Mouse (Mus musculus) ovary, postnatal 10 days (tissue): ENCODE measurements around the gene Tsr2.

Experiments used
- DNase-seq: peaks from one replicate; pipeline ENCODE4 v3.0.0; 2022; ENCODE audit warnings: low spot score

Tsr2 gene

DNA sequence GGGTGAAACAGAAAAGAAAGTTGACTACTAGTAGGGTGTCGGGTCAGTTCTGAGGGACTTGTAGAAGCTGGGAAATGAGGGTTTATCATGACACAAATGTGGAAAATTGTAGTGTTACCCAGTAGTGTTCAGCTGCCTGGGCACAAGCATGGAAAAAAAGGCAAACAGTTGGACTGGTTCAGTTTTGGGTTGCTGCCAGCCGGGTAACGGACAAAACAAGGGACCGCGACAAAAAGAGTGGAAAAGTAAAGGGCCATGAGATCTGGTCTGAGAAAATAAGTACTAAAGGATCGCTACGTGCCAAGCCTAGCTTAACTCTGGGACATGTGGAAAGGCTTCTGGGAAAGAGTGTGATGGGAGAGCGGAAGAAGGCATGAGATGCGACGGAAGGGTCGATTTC is 50.0 kb downstream of the Tsr2 start:
- DNase-seq, result no peak

DNA sequence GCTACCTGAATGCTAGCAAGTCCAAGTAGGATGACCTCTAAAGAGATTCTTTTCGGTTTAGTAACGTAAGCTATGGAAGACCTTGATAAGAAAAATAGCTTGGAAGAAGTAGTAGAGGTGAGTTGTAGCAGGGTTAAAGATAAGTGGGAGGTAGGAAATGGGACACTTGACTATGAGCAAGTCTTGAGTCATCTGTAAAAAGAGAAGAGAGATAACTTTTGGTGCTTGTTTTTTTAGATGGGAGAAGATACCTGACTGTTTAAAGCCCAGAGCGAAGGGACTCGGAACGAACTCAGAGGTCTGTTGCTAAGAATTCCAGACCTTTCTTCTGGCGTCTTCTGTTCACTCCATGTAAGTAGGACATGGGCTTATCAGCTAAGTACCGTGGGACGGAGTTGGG is 50.5 kb downstream of the Tsr2 start, which contains the start of gene Fgd1:
TSS of gene Fgd1 (plus strand) at position 301 of the 400 bp plus-strand sequence.
- no peak for DNase-seq

DNA sequence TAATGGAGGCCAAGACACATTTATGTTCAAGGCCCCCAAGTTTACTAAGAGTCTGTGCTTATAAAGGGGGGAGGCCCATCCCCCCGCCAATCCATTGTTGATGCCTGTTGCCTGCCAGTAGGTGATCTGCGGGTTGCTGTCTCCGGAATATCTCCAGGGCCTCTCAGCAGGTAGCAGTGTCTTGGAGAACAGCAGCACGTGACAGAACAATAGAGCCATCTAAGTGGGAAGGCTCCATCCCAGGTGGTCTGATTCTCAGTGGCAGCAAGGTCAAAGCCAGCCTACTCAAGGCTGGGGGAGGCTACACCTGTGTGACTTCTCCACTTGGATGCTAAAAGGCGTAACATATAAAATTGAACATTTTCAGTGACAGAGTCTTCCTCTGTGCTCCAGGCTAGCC is 55.1 kb downstream of the Tsr2 start:
- no peak for DNase-seq
